Mouse (Mus musculus) liver, adult (tissue): ENCODE results near the gene Pdcd2.

Source experiments
- GATA4 ChIP-seq: IDR thresholded peaks from 2 replicates; pipeline ENCODE4 v1.6.1; 2014; ENCODE audit warnings: mild to moderate bottlenecking, low read length; ENCODE audit not compliant: insufficient replicate concordance

Gene Pdcd2

GRCm38 (mm10) chr17:15526986-15527810 is at the start of gene Pdcd2:
Gene Pdcd2 (minus strand): TSS chr17:15527301.
- peak; percentile 34; the same call in 1 of the 2 replicates for TF ChIP-seq GATA4

GRCm38 (mm10) chr17:15575056-15575455 is 48.0 kb upstream of the Pdcd2 start:
- no peak for TF ChIP-seq GATA4

- no peak for TF ChIP-seq GATA4
These were observed 39.8 kb upstream of the Pdcd2 start for GRCm38 (mm10) chr17:15566908-15567307.

- no peak for TF ChIP-seq GATA4
These were observed 37.8 kb upstream of the Pdcd2 start for GRCm38 (mm10) chr17:15564928-15565300.

GRCm38 (mm10) chr17:15564014-15564927 is 37.2 kb upstream of the Pdcd2 start, which contains the start of gene Prdm9:
Gene Prdm9 (minus strand): TSS chr17:15564354.
- TF ChIP-seq GATA4 = peak; percentile 65

GRCm38 (mm10) chr17:15559946-15560345 is 32.8 kb upstream of the Pdcd2 start:
- TF ChIP-seq GATA4 = no peak

- no peak for TF ChIP-seq GATA4
These were observed 22.6 kb upstream of the Pdcd2 start for GRCm38 (mm10) chr17:15549713-15550112.

GRCm38 (mm10) chr17:15546440-15546839 is 19.3 kb upstream of the Pdcd2 start:
- TF ChIP-seq GATA4 = no peak

- TF ChIP-seq GATA4 = no peak
These were observed 13.2 kb upstream of the Pdcd2 start for GRCm38 (mm10) chr17:15540309-15540708.

- no peak for TF ChIP-seq GATA4
These were observed 9.4 kb upstream of the Pdcd2 start for GRCm38 (mm10) chr17:15536457-15536904.

GRCm38 (mm10) chr17:15535943-15536342 is 8.8 kb upstream of the Pdcd2 start:
- no peak for TF ChIP-seq GATA4

GRCm38 (mm10) chr17:15535162-15535800 is 8.2 kb upstream of the Pdcd2 start:
- no peak for TF ChIP-seq GATA4

- TF ChIP-seq GATA4 = no peak
These were observed 3.0 kb upstream of the Pdcd2 start for GRCm38 (mm10) chr17:15530141-15530540.

GRCm38 (mm10) chr17:15528887-15529286 is 1.8 kb upstream of the Pdcd2 start:
- no peak for TF ChIP-seq GATA4

GRCm38 (mm10) chr17:15527811-15528136 is 673 bp upstream of the Pdcd2 start:
- no peak for TF ChIP-seq GATA4

GRCm38 (mm10) chr17:15526304-15526703 is 797 bp downstream of the Pdcd2 start:
- no peak for TF ChIP-seq GATA4

GRCm38 (mm10) chr17:15518766-15519165 is 8.3 kb downstream of the Pdcd2 start:
- TF ChIP-seq GATA4 = no peak
